Mouse (Mus musculus): ENCODE measurements around the gene Txnrd3. TPM values are rescaled to one million over a fixed set of nuclear protein-coding genes. Genes with fewer than 3 reads are reported as not detected.

The Txnrd3 gene
- polyA plus RNA-seq, 1 experiment from 2014 or later, result 6.6 TPM

DNA sequence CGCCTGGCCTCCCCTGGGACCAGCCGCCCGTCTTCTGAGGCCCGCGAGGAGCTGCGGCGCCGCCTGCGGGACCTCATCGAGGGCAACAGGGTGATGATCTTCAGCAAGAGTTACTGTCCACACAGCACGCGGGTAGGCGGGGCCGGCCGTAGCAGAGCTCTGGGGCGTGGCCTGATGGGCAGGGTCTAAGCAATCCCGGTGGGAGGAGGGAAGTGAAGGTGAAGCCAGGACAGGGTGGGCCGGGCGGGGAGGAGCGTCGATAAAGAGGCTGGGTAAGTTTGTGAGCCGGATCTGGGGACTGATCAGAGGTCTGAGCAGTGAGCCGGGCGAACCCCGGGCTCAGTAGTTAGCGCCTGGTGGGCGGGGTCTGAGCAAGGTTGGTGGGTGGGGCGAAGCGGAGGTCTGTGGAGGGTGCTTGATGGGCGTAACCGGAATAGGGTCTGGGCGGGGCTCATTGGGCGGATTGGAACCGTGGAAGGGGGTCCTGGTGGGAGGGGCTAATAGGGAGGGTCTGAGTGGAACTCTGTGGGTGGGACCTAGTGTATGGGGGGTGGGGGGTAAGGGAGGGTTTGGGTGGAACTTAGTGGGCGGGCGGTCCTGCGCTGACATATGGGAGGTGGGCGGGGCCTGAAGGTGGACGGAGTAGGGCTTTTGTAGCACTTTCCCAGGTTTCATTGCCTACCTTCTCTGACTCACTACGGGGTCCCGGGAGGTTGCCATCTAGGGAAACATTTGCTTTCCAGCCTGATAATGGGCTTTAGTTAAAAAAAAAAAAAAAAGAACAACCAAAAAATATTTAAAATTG lies 685 bp downstream of the Txnrd3 start:
- under 1% methylated on average over 41 of the region's 41 CpGs for WGBS
- peak overlapping the region; percentile 96 for H3K4me2 ChIP-seq (ENCODE audit: low read depth, low read length)
- H3K27ac ChIP-seq (ENCODE audit: low read length), result peak overlapping the region; percentile 92
- peak; percentile 98 for ATAC-seq
- no peaks in the 10 kb centered on the region for H3K36me3 ChIP-seq (ENCODE audit: control insufficient read depth, insufficient read depth, low read length)
- H3K9me3 ChIP-seq (ENCODE audit: control insufficient read depth, low read length), result no peaks in the 10 kb centered on the region
- H3K27me3 ChIP-seq (replicated peaks; ENCODE audit: control insufficient read depth, insufficient read depth, low read length), result no peaks in the 10 kb centered on the region
- peak overlapping the region; percentile 72 for H3K4me3 ChIP-seq (ENCODE audit: low read length)
- H3K4me1 ChIP-seq (ENCODE audit: control insufficient read depth, insufficient read depth, low read length), result no peaks in the 10 kb centered on the region
- H3K9ac ChIP-seq (ENCODE audit: low read depth, low read length), result peak overlapping the region; percentile 72

DNA sequence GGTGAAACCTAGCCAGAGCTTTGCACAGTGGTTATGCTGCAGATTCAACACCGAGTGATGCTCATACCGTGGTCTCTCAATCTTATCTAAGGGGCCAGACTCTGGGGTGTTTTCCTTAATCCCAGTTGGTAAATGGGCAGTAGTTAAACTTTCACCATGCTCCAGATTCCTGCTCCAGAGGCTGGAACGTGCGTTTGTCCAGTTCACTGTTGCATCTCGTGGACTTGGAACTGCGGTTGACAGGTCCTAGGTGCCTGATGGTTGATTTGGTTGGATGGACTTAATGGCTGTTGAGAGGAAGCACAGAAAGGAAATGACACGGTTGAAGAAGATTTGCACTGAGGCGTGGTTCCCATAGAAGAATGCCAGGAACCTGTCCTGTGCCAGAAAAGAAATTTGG lies 6.1 kb downstream of the Txnrd3 start:
- ATAC-seq, result no peak
- Histone ChIP-seq H3K36me3 (ENCODE audit: control insufficient read depth, insufficient read depth, low read length) (no peaks in the 10 kb centered on the region), H3K9ac (ENCODE audit: low read depth, low read length) (no peak overlapping the region), H3K27ac (ENCODE audit: low read length) (no peak overlapping the region), H3K9me3 (ENCODE audit: control insufficient read depth, low read length) (no peaks in the 10 kb centered on the region), H3K4me1 (ENCODE audit: control insufficient read depth, insufficient read depth, low read length) (no peaks in the 10 kb centered on the region), H3K27me3 (replicated peaks; ENCODE audit: control insufficient read depth, insufficient read depth, low read length) (no peaks in the 10 kb centered on the region), H3K4me3 (ENCODE audit: low read length) (no peak overlapping the region), H3K4me2 (ENCODE audit: low read depth, low read length) (no peak overlapping the region)
- 74% methylated on average over 8 of the region's 8 CpGs for WGBS

DNA sequence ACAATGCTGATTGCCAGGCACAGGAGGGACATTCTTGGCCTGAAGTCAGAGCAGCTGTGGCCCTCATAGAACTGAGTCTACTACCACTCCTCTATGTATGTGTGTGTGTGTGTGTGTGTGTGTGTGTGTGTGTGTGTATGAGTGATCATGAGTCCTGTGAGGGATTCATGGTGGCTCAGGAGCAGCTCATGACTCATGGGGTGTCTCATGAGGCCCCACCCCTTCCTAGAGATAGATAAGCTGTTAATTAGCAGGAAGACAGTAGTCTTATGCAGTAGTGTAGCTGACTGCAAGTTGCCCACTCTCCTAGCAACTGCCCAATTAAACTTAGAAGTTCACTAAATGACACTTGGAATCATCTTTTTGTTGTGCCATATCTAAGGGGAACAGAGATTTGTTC lies 8.0 kb downstream of the Txnrd3 start:
- Histone ChIP-seq H3K4me2 (ENCODE audit: low read depth, low read length) (no peak overlapping the region), H3K4me1 (ENCODE audit: control insufficient read depth, insufficient read depth, low read length) (no peaks in the 10 kb centered on the region), H3K9me3 (ENCODE audit: control insufficient read depth, low read length) (no peaks in the 10 kb centered on the region), H3K27me3 (replicated peaks; ENCODE audit: control insufficient read depth, insufficient read depth, low read length) (no peaks in the 10 kb centered on the region), H3K4me3 (ENCODE audit: low read length) (no peak overlapping the region), H3K9ac (ENCODE audit: low read depth, low read length) (no peak overlapping the region), H3K27ac (ENCODE audit: low read length) (no peak overlapping the region), H3K36me3 (ENCODE audit: control insufficient read depth, insufficient read depth, low read length) (no peaks in the 10 kb centered on the region)
- no peak for ATAC-seq

DNA sequence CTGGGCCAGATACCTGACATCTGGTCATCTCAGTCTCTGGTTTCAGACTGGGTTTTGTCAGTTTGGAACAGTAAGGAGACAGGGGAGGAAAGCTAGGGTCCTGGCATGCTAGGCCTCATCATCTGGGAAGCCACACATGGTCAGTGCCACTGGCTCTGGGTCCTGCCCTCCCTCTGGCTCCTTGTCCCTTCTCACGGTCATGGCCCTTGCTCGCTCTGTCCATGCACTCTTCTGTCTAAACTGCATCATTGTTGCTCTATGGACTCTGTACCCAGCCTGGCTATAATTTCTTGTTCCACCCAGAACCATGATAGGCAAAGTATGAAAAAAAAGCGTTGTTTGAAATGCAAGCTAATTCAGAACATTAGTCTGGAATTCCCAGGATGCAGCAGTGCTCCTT lies 11.2 kb downstream of the Txnrd3 start:
- ATAC-seq, result peak; percentile 38; the same call in 1 of the 2 replicates
- no peaks in the 10 kb centered on the region for H3K9me3 ChIP-seq (ENCODE audit: control insufficient read depth, low read length)
- no peaks in the 10 kb centered on the region for H3K36me3 ChIP-seq (ENCODE audit: control insufficient read depth, insufficient read depth, low read length)
- 85% methylated on average over 3 of the region's 3 CpGs for WGBS
- H3K27me3 ChIP-seq (replicated peaks; ENCODE audit: control insufficient read depth, insufficient read depth, low read length), result no peaks in the 10 kb centered on the region
- H3K4me3 ChIP-seq (ENCODE audit: low read length), result no peak overlapping the region
- H3K9ac ChIP-seq (ENCODE audit: low read depth, low read length), result no peak overlapping the region
- no peak overlapping the region for H3K4me2 ChIP-seq (ENCODE audit: low read depth, low read length)
- H3K27ac ChIP-seq (ENCODE audit: low read length), result no peak overlapping the region
- no peaks in the 10 kb centered on the region for H3K4me1 ChIP-seq (ENCODE audit: control insufficient read depth, insufficient read depth, low read length)

DNA sequence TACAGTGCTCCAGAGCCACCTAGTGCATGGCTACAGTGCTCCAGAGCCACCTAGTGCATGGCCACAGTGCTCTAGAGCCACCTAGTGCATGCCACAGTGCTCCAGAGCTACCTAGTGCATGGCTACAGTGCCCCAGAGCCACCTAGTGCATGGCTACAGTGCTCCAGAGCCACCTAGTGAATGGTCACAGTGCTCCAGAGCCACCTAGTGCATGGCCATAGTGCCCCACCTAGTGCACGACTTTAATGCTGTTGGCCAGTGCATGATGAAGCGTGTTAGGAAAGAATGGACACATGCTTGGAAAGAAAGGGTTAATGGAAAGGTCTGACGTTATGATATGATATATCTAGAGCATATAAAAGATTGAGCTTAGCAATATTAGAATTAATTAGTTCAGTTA lies 14.6 kb downstream of the Txnrd3 start:
- H3K4me3 ChIP-seq (ENCODE audit: low read length), result no peak overlapping the region
- no peaks in the 10 kb centered on the region for H3K36me3 ChIP-seq (ENCODE audit: control insufficient read depth, insufficient read depth, low read length)
- ATAC-seq, result no peak
- no peak overlapping the region for H3K27ac ChIP-seq (ENCODE audit: low read length)
- H3K4me1 ChIP-seq (ENCODE audit: control insufficient read depth, insufficient read depth, low read length), result no peaks in the 10 kb centered on the region
- WGBS, result 76% methylated on average over 3 of the region's 3 CpGs
- H3K9me3 ChIP-seq (ENCODE audit: control insufficient read depth, low read length), result no peaks in the 10 kb centered on the region
- H3K27me3 ChIP-seq (replicated peaks; ENCODE audit: control insufficient read depth, insufficient read depth, low read length), result no peaks in the 10 kb centered on the region
- no peak overlapping the region for H3K9ac ChIP-seq (ENCODE audit: low read depth, low read length)
- no peak overlapping the region for H3K4me2 ChIP-seq (ENCODE audit: low read depth, low read length)

DNA sequence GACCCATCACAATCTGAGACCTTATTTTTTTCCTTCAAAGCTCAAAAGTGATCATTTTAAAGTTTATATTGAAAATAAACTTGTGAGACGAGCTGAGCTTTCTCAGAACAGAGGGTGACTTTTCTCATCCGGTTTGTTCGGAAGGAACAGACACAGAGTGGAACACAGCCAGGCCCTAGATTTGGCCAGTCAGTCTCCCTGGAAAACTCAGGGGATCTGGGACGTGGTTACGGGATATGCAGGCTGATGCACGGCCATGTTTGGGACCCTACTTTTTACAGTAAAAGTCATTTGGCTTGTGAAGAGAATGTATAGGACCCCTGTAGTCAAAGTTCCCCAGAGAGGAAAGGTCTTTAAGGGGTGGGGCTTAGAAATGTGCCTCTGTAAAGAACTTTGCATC lies 15.1 kb downstream of the Txnrd3 start:
- Histone ChIP-seq H3K36me3 (ENCODE audit: control insufficient read depth, insufficient read depth, low read length) (no peaks in the 10 kb centered on the region), H3K4me3 (ENCODE audit: low read length) (no peak overlapping the region), H3K4me2 (ENCODE audit: low read depth, low read length) (no peak overlapping the region), H3K9ac (ENCODE audit: low read depth, low read length) (no peak overlapping the region), H3K4me1 (ENCODE audit: control insufficient read depth, insufficient read depth, low read length) (no peaks in the 10 kb centered on the region), H3K27me3 (replicated peaks; ENCODE audit: control insufficient read depth, insufficient read depth, low read length) (no peaks in the 10 kb centered on the region), H3K9me3 (ENCODE audit: control insufficient read depth, low read length) (no peaks in the 10 kb centered on the region), H3K27ac (ENCODE audit: low read length) (no peak overlapping the region)
- WGBS, result 76% methylated on average over 6 of the region's 6 CpGs
- no peak for ATAC-seq

DNA sequence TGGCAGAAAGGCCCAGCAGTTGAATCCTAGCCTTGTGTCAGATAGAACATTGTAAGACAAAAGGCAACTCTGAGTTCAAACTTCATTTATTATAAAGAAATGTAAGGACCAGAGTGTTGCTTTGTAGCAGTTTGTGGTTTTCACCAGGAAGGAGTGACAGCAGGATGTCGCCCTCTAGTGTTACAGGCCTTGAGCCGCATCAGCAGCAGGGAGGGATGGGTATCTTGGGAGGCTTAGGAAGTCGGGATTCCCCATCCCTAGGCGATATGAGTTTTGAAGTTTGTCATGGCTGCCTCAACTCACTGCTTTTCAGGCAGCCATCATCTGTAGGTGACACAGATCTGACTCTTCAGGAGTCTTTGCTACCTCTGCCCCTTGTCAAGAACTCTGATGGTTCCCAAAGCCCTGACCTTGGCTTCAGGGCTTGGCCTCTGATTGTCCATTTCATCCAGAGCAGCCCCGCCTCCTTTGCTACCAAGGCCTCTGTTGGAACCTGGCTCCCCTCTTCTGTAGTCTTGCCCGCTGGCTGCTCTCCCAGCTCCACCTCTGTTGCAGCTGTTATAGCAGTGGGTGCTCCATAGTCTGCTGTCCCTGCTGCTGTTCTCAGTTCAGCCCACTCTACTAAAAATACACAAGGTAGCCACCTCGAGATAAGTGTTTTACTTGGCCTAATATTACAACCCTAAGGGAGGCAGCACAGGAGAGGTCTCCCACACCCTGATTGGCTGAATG lies 16.1 kb downstream of the Txnrd3 start:
- H3K9me3 ChIP-seq (ENCODE audit: control insufficient read depth, low read length), result no peaks in the 10 kb centered on the region
- WGBS, result 40% methylated on average over 7 of the region's 7 CpGs
- H3K27ac ChIP-seq (ENCODE audit: low read length), result no peak overlapping the region
- no peak overlapping the region for H3K4me2 ChIP-seq (ENCODE audit: low read depth, low read length)
- H3K4me3 ChIP-seq (ENCODE audit: low read length), result no peak overlapping the region
- no peaks in the 10 kb centered on the region for H3K36me3 ChIP-seq (ENCODE audit: control insufficient read depth, insufficient read depth, low read length)
- no peaks in the 10 kb centered on the region for H3K27me3 ChIP-seq (replicated peaks; ENCODE audit: control insufficient read depth, insufficient read depth, low read length)
- no peak overlapping the region for H3K9ac ChIP-seq (ENCODE audit: low read depth, low read length)
- no peaks in the 10 kb centered on the region for H3K4me1 ChIP-seq (ENCODE audit: control insufficient read depth, insufficient read depth, low read length)
- no peak for ATAC-seq

DNA sequence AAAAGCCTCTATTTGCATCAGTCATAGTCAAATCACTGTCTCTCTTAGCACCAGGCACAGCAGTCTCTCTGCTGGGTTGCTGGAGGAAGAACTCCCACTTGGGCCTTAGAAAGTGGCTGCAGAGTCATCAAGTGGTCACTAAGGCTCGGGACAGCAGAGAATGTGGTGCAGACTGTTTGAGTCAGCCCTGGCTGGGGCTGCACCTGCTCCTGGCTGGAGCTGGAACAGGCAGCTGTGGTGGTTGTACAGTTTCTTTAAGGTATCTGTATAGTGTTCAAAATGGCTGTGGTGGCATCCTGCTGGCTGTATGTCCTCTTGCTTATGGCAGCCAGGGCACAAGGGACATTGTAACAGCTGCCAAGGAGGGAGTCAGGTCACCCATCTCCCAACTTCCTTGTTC lies 16.7 kb downstream of the Txnrd3 start:
- Histone ChIP-seq H3K9ac (ENCODE audit: low read depth, low read length) (no peak overlapping the region), H3K4me2 (ENCODE audit: low read depth, low read length) (no peak overlapping the region), H3K36me3 (ENCODE audit: control insufficient read depth, insufficient read depth, low read length) (no peaks in the 10 kb centered on the region), H3K9me3 (ENCODE audit: control insufficient read depth, low read length) (no peaks in the 10 kb centered on the region), H3K4me3 (ENCODE audit: low read length) (no peak overlapping the region), H3K27ac (ENCODE audit: low read length) (no peak overlapping the region), H3K27me3 (replicated peaks; ENCODE audit: control insufficient read depth, insufficient read depth, low read length) (no peaks in the 10 kb centered on the region), H3K4me1 (ENCODE audit: control insufficient read depth, insufficient read depth, low read length) (no peaks in the 10 kb centered on the region)
- no peak for ATAC-seq
- WGBS, result 74% methylated on average over 1 of the region's 1 CpGs

DNA sequence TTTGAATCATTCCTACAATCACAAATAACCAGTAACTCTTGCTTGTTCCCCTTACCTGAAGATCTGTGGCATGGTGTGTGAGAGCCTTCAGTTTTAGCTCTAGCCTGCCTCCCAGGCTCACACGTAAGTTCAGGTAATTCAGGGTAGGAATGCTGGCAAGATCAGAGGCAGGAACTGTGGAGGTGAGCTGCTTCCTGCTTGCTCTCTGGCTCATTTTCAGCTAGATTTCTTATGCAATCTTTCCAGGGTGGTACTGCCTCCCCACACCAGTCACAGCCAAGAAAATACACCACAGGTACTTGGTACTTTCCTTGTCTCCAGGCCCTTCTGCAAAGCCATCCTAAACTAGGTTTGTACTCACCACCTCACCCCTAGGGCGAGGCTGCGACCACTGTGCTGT lies 18.7 kb downstream of the Txnrd3 start:
- WGBS, result 86% methylated on average over 3 of the region's 3 CpGs
- H3K4me3 ChIP-seq (ENCODE audit: low read length), result no peak overlapping the region
- H3K36me3 ChIP-seq (ENCODE audit: control insufficient read depth, insufficient read depth, low read length), result no peaks in the 10 kb centered on the region
- no peak for ATAC-seq
- H3K4me2 ChIP-seq (ENCODE audit: low read depth, low read length), result no peak overlapping the region
- H3K27ac ChIP-seq (ENCODE audit: low read length), result no peak overlapping the region
- no peak overlapping the region for H3K9ac ChIP-seq (ENCODE audit: low read depth, low read length)
- H3K4me1 ChIP-seq (ENCODE audit: control insufficient read depth, insufficient read depth, low read length), result no peaks in the 10 kb centered on the region
- H3K27me3 ChIP-seq (replicated peaks; ENCODE audit: control insufficient read depth, insufficient read depth, low read length), result no peaks in the 10 kb centered on the region
- no peaks in the 10 kb centered on the region for H3K9me3 ChIP-seq (ENCODE audit: control insufficient read depth, low read length)

Measured in intestine, embryonic 16.5 days (tissue).